Mouse (Mus musculus) gastrocnemius, adult 18-20 months (tissue): Measurements from ENCODE around the gene Smim13. TPM values are rescaled to one million over a fixed set of nuclear protein-coding genes. Genes with fewer than 3 reads are reported as not detected.

Experiments
- DNase-seq: peaks from one replicate; pipeline ENCODE4 v3.0.0; 2021; ENCODE audit warnings: low spot score
- total RNA-seq, 2 experiments: library from RNA; stranded (reverse); gene quantifications; 2 replicates each; pipeline ENCODE4 v1.2.3; 2021

Gene Smim13
- total RNA-seq, 2 experiments from 2014 or later: 37.3 to 37.5 TPM

DNA sequence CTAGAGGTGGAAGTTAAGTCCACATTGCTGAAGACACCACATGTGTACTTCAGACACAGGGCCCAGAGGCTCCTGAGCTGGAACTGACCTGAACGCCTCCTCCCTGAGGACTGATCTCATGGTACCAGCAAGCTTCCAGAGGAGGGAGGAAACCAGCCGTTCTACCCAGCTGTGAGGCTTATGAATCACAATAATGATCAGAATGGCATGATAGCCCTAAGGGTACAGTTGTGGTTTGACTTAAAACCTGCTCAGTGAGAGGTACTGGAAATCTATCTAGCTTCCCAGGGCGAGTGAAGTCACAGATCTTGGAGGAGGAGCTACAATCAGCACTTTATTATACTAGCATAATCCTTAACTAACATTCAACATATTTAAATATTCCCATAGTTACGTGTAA, 35.8 kb downstream of the Smim13 start:
- DNase-seq: no peak

DNA sequence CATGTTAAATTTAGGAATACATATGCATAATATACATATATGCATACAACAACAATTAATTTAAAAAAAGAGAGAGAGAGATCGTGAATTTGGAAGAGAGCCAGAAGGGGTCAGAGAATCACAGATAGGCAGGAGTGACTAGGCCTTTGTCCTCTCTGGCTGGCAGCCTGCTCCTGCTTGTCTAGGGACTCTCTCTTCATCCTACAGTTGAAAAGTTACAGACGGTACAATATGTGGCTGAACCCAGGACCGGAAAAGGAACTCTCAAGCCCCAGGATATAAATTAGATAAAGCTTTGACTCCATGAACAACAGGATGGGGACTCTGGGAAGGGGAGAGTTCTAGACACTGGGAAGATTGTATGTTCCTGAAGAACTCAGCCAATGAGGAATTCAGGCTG, 36.6 kb downstream of the Smim13 start:
- no peak for DNase-seq

- DNase-seq: no peak
These were observed 41.9 kb downstream of the Smim13 start for GRCm38 (mm10) chr13:41291466-41291974.

DNA sequence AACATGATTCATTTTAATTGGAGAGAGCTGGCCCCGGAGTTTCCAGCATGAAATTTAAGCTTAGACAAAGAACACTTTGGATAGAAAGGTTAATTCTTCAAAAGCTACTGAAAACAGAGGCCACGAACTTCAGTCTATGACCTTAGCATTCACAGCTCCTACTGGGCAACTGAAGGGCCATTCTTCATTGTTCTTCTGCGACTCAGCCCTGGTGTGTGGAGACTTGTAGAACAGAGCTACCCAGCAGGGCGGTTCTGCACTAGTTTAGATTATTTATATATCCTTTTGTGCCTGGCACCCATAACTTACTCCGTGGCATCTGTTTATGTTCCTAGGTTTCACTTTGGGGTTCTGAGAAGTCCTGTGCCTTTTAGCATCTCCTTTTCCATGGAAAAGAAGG, 44.0 kb downstream of the Smim13 start:
- no peak for DNase-seq

- DNase-seq: peak; percentile 5
These were observed 46.2 kb downstream of the Smim13 start for GRCm38 (mm10) chr13:41295886-41296285.

DNA sequence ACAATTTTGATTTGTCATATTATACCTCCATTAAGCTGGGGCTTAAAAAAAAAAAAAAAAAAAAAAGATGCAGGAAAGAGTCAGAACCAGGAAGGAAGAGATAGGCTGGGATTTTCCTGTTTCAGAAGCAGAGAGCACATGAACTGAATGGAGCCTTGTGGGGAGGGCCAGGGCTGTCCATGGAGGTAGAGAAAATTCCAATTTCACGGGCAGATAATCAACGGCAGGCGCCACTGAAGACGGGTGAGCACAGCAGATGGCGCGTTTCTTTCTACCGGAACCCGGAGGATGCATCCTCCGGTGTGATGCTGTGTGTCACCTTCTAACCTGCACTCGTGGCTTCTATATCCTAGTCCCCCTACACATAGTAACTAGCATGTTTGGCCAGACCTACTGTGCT, 46.8 kb downstream of the Smim13 start:
- no peak for DNase-seq

DNA sequence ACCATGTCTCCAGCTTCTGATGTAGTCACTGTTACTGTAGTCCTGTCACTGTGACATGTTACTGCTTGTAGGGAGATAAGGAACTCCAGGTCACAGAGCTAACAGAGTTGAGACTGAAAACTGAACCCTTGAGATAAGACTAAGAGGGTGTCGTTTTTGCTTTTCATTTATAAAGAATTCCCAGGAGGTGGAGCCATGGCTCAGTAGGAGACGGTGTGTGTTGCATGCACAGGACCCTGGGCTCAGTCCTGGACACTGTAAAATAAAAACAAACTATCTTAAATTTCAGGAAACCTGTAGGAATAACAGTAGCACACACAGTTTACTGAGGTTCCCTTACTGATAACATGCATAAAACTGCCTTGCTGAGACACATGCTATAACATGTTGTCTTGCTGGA, 48.9 kb downstream of the Smim13 start:
- no peak for DNase-seq

- no peak for DNase-seq
These were observed 49.4 kb downstream of the Smim13 start for GRCm38 (mm10) chr13:41298996-41299395.

- no peak for DNase-seq
These were observed 50.4 kb downstream of the Smim13 start for GRCm38 (mm10) chr13:41300037-41300436.

- DNase-seq: peak; percentile 83
These were observed 53.1 kb downstream of the Smim13 start for GRCm38 (mm10) chr13:41302716-41303115.

- DNase-seq: no peak
These were observed 71.1 kb downstream of the Smim13 start for GRCm38 (mm10) chr13:41320749-41321148.

GRCm38 (mm10) chr13:41321433-41321832, 71.8 kb downstream of the Smim13 start:
- no peak for DNase-seq

DNA sequence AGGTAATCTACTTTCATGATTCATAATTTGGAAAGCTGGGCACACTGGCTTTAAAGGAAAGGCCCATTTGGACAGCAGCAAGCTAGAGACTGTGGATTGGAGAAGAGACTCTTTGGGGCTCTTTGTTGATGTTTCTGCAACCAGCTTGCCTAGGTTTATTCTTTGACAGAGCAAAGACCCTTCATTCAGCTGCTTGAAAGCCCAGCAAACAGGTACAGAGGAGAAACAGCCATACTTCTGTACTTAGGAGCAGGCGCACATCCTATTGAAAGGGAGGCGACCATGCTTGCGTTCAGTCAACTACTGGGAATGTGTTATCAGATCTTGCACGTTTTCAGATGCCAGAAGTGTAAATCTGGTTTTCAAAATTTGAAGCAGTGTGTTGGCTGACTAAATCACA, 75.0 kb downstream of the Smim13 start:
- DNase-seq: no peak

DNA sequence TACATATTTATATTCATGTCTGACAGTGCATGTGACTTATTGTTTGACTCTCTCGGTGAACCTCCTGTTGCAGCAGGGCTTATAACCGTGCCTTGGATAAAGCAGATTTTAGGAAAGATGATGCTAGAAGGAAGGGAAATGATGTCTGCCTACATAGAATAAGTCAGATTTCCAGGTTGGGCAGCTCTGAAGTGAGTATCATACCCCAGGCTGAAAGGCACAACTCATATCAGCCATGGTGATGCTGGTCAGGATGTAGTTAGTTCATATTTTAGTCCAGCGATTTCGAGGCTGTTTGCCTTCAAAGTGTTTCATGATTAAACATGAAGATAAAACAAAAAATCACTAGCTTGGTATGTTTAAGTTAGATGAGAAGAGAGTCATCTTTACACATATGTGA, 75.7 kb downstream of the Smim13 start:
- DNase-seq: no peak

GRCm38 (mm10) chr13:41326134-41326533, 76.5 kb downstream of the Smim13 start:
- no peak for DNase-seq

Other genes with a start within 250 kb of the Smim13 start
- gene Pak1ip1, start 248.8 kb upstream of the Smim13 start, total RNA-seq: 10 to 100 TPM; 23.8 to 26.7 TPM
- 10 to 100 TPM; 65.8 to 67.0 TPM for gene Tmem14c, start 233.6 kb upstream of the Smim13 start, total RNA-seq
- not detected for gene Mak, start 170.1 kb upstream of the Smim13 start, total RNA-seq
- gene Gcm2, start 138.8 kb upstream of the Smim13 start, total RNA-seq: not detected
- not detected for gene Sycp2l, start 135.5 kb upstream of the Smim13 start, total RNA-seq
- gene Elovl2, start 29.4 kb upstream of the Smim13 start, total RNA-seq: under 1 TPM; 0.05 to 0.12 TPM
- not detected for gene Gm17364, start 24.1 kb downstream of the Smim13 start, total RNA-seq
- gene Nedd9, start 237.5 kb downstream of the Smim13 start, total RNA-seq: 10 to 100 TPM in 1 of 2 experiments, 1 to 10 TPM in 1; 4.5 to 11.9 TPM